Mouse (Mus musculus): ENCODE results near the gene Ctdspl. TPM values are rescaled to one million over a fixed set of nuclear protein-coding genes. Genes with fewer than 3 reads are reported as not detected.

Ctdspl gene
- polyA plus RNA-seq, 1 experiment from 2014 or later = 22.9 TPM

DNA sequence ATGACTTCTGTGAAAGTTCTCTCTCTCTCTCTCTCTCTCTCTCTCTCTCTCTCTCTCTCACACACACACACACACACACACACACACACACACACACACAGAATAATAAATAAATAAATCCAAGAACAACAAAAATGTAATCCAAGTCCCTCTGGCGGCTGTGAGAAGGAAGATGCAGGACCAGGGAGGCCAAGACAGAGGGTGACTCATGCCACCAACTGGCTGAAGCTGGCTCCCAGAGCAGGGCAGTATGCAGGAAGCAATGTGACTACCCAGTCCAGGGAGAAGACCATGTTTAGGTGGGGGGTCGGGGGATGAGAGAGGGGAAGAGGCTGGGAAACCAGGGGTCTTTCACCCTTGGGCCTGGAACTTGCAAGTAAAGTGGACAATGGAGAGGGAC is 124.9 kb downstream of the Ctdspl start:
- Histone ChIP-seq H3K4me3 (ENCODE audit: low read depth, low read length) (no peak overlapping the region), H3K36me3 (ENCODE audit: insufficient read depth) (no peaks in the 10 kb centered on the region), H3K4me2 (no peak overlapping the region), H3K27me3 (ENCODE audit: insufficient read depth, low read length) (0 out of 2 replicates have a peak, but pooled peaks cover 3% of the 10 kb centered on the region), H3K9me3 (ENCODE audit: low read depth, low read length) (no peaks in the 10 kb centered on the region), H3K4me1 (ENCODE audit: insufficient read depth) (peaks cover 11% of the 10 kb centered on the region; the same call in 1 of the 2 replicates), H3K27ac (ENCODE audit: low read depth) (no peak overlapping the region), H3K9ac (no peak overlapping the region)
- ATAC-seq (ENCODE audit: insufficient read depth) (no peak), DNase-seq (no peak)
- 62% methylated on average over 2 of the region's 2 CpGs for WGBS
- 0 out of 2 replicates have a peak, but pooled peaks have one; percentile 22 for TF ChIP-seq CTCF (IDR thresholded peaks at IDR 0.05; ENCODE audit: low read depth)

- Histone ChIP-seq H3K4me1 (ENCODE audit: insufficient read depth) (peaks cover 11% of the 10 kb centered on the region; the same call in 1 of the 2 replicates), H3K9me3 (ENCODE audit: low read depth, low read length) (no peaks in the 10 kb centered on the region), H3K4me2 (peak within 1 kb of the TSS; percentile 74), H3K27ac (ENCODE audit: low read depth) (peak within 1 kb of the TSS; percentile 80), H3K36me3 (ENCODE audit: insufficient read depth) (no peaks in the 10 kb centered on the region), H3K9ac (peak within 1 kb of the TSS; percentile 64), H3K4me3 (ENCODE audit: low read depth, low read length) (peak within 1 kb of the TSS; percentile 46), H3K27me3 (ENCODE audit: insufficient read depth, low read length) (0 out of 2 replicates have a peak, but pooled peaks cover 3% of the 10 kb centered on the region)
- no peak for TF ChIP-seq CTCF (IDR thresholded peaks at IDR 0.05; ENCODE audit: low read depth)
- peak; percentile 95 for ATAC-seq (ENCODE audit: insufficient read depth)
- WGBS = 6% methylated on average over 22 of the region's 22 CpGs
- DNase-seq = peak; percentile 83
Observed at GRCm38 (mm10) chr9:119052154-119052944, 126.1 kb downstream of the Ctdspl start, which contains the start of gene Vill. Gene Vill, plus strand, starts transcription at chr9:119052778.

DNA sequence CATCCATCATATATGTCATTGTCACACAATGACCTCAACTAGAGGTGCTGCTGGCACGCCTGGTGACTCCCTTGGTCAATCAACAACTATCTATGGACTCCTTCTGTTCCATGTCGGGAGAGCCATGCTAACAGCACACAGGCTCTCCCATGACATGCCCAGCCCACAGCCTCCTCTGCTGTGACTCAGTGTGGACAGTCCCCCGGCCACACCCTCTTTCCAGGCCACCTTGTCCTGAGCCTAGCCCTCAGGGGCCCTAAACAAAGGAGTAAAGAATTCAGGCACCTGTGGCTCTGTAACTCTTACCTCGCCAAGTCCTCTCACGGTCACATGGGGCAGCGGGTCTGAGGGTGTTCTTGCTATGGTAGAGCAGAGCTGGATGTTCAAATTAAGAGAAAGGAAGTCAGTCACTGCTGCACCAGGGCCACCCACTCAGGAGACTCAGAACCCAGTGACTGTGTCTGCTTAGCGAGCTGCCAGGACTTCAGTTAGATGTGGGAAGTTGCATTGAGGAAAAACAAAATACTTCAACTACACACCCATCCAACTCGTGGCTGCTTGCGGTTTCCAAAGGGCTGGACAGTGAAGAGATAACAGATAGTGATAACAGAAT is 127.8 kb downstream of the Ctdspl start:
- H3K9ac ChIP-seq = no peak overlapping the region
- H3K27me3 ChIP-seq (ENCODE audit: insufficient read depth, low read length) = 0 out of 2 replicates have a peak, but pooled peaks cover 3% of the 10 kb centered on the region
- H3K4me2 ChIP-seq = peak overlapping the region; percentile 74
- H3K4me1 ChIP-seq (ENCODE audit: insufficient read depth) = peaks cover 8% of the 10 kb centered on the region; the same call in 1 of the 2 replicates
- H3K9me3 ChIP-seq (ENCODE audit: low read depth, low read length) = no peaks in the 10 kb centered on the region
- H3K4me3 ChIP-seq (ENCODE audit: low read depth, low read length) = peak overlapping the region; percentile 46; the same call in 1 of the 2 replicates
- TF ChIP-seq CTCF (IDR thresholded peaks at IDR 0.05; ENCODE audit: low read depth) = no peak
- H3K27ac ChIP-seq (ENCODE audit: low read depth) = peak overlapping the region; percentile 80; the same call in 1 of the 2 replicates
- DNase-seq (no peak), ATAC-seq (ENCODE audit: insufficient read depth) (no peak)
- no peaks in the 10 kb centered on the region for H3K36me3 ChIP-seq (ENCODE audit: insufficient read depth)
- WGBS = 60% methylated on average over 9 of the region's 9 CpGs

GRCm38 (mm10) chr9:119055336-119055735 is 129.1 kb downstream of the Ctdspl start:
- Histone ChIP-seq H3K4me3 (ENCODE audit: low read depth, low read length) (no peak overlapping the region), H3K9me3 (ENCODE audit: low read depth, low read length) (no peaks in the 10 kb centered on the region), H3K4me1 (ENCODE audit: insufficient read depth) (peaks cover 8% of the 10 kb centered on the region; the same call in 1 of the 2 replicates), H3K9ac (no peak overlapping the region), H3K36me3 (ENCODE audit: insufficient read depth) (no peaks in the 10 kb centered on the region), H3K27me3 (ENCODE audit: insufficient read depth, low read length) (0 out of 2 replicates have a peak, but pooled peaks cover 3% of the 10 kb centered on the region), H3K4me2 (no peak overlapping the region), H3K27ac (ENCODE audit: low read depth) (no peak overlapping the region)
- 74% methylated on average over 4 of the region's 4 CpGs for WGBS
- ATAC-seq (ENCODE audit: insufficient read depth) = no peak
- DNase-seq = no peak
- TF ChIP-seq CTCF (IDR thresholded peaks at IDR 0.05; ENCODE audit: low read depth) = no peak

DNA sequence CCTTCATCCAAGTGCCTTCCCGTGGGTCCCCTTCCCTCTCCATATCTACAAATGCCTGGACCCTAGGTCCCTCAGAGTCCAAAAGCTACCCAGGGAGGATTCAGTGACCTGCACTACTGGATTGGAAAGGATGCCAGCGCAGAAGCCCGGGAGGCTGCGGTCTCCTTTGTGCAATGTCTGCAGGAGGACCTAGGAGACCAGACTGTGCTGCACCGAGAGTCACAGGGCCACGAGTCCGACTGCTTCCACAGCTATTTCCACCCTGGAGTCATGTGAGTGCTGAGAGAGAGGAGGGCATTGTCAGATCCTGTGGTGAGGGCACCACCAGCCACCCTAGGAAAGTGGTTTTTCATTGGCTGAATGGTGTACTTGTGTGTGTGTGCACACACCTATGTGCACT is 132.0 kb downstream of the Ctdspl start:
- WGBS = 80% methylated on average over 7 of the region's 7 CpGs
- H3K27me3 ChIP-seq (ENCODE audit: insufficient read depth, low read length) = 0 out of 2 replicates have a peak, but pooled peaks cover 3% of the 10 kb centered on the region
- DNase-seq = no peak

DNA sequence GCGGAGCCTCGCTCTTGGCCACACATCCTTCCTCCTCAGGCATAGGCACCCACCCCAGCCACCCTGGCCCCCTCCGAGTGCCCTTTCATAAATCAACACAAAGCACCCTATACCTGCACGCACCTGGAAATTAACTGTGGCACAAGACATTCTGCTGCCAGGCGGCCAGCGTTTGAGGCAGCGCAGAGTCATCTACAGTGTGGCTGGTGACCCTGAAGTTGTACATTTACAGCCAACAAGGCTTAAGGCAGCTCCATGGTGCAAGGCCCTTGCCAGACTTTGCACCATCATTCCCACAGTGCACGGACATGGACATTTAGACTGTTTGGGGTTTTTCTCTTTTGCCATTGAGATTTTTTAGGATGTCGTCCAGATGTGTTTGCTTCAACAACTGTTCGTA is 134.4 kb downstream of the Ctdspl start:
- 84% methylated on average over 10 of the region's 10 CpGs for WGBS
- H3K4me3 ChIP-seq (ENCODE audit: low read depth, low read length) = no peak overlapping the region
- DNase-seq (no peak), ATAC-seq (ENCODE audit: insufficient read depth) (no peak)
- no peaks in the 10 kb centered on the region for H3K9me3 ChIP-seq (ENCODE audit: low read depth, low read length)
- H3K4me2 ChIP-seq = no peak overlapping the region
- H3K4me1 ChIP-seq (ENCODE audit: insufficient read depth) = peaks cover 5% of the 10 kb centered on the region; the same call in 1 of the 2 replicates
- H3K36me3 ChIP-seq (ENCODE audit: insufficient read depth) = no peaks in the 10 kb centered on the region
- TF ChIP-seq CTCF (IDR thresholded peaks at IDR 0.05; ENCODE audit: low read depth) = no peak
- no peak overlapping the region for H3K9ac ChIP-seq
- H3K27me3 ChIP-seq (ENCODE audit: insufficient read depth, low read length) = no peaks in the 10 kb centered on the region
- H3K27ac ChIP-seq (ENCODE audit: low read depth) = no peak overlapping the region

More for the DNA sequence above, 132.0 kb downstream of the Ctdspl start:
- no peaks in the 10 kb centered on the region for H3K36me3 ChIP-seq (ENCODE audit: insufficient read depth)
- peaks cover 8% of the 10 kb centered on the region for H3K4me1 ChIP-seq (ENCODE audit: insufficient read depth)
- no peaks in the 10 kb centered on the region for H3K9me3 ChIP-seq (ENCODE audit: low read depth, low read length)
- no peak overlapping the region for H3K4me3 ChIP-seq (ENCODE audit: low read depth, low read length)
- H3K9ac ChIP-seq = no peak overlapping the region
- TF ChIP-seq CTCF (IDR thresholded peaks at IDR 0.05; ENCODE audit: low read depth) = no peak
- ATAC-seq (ENCODE audit: insufficient read depth) = no peak
- H3K27ac ChIP-seq (ENCODE audit: low read depth) = no peak overlapping the region
- no peak overlapping the region for H3K4me2 ChIP-seq

Data from lung, embryonic 14.5 days (tissue).